Mouse (Mus musculus): ENCODE measurements around the gene Ift74.

- TF ChIP-seq CTCF (conservative IDR thresholded peaks at IDR 0.05; ENCODE audit: insufficient read depth, insufficient read length, low read depth, low read length) (no peak), POLR2A (IDR thresholded peaks at IDR 0.05; ENCODE audit: low read depth, low read length) (no peak)
Measured at GRCm38 (mm10) chr4:94604452-94605019, 9.8 kb upstream of the Ift74 start.
